Mouse (Mus musculus): ENCODE data around the gene Ccpg1os.

The Ccpg1os gene

DNA sequence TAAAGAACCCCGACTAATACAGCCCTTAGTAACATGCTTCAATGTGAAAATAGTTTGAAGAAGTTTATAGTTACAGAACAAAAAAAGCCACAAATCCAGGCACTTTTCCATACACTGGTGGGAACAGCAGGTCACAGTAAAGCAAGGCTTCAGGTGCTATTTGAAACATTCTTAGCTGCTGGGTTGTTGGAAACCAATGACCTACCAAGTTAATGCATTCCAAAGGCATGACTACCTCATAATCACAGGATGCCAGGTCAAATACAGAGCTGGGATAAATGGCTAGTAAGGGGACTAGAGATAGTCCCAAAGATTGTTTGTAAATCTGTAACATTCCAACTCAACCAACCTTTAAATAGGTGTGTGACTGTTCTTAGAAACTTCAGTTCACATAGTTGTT is 9.9 kb downstream of the Ccpg1os start:
- DNase-seq = no peak

- no peak for DNase-seq
These were observed 10.4 kb downstream of the Ccpg1os start for GRCm38 (mm10) chr9:72974734-72975133.

GRCm38 (mm10) chr9:72972984-72973383 is 12.2 kb downstream of the Ccpg1os start:
- no peak for DNase-seq

- DNase-seq = no peak
These were observed 12.7 kb downstream of the Ccpg1os start for GRCm38 (mm10) chr9:72972435-72972834.

- peak in 1 of 2 experiments; percentile 35 for DNase-seq
These were observed 15.3 kb downstream of the Ccpg1os start for GRCm38 (mm10) chr9:72969874-72970273.

DNA sequence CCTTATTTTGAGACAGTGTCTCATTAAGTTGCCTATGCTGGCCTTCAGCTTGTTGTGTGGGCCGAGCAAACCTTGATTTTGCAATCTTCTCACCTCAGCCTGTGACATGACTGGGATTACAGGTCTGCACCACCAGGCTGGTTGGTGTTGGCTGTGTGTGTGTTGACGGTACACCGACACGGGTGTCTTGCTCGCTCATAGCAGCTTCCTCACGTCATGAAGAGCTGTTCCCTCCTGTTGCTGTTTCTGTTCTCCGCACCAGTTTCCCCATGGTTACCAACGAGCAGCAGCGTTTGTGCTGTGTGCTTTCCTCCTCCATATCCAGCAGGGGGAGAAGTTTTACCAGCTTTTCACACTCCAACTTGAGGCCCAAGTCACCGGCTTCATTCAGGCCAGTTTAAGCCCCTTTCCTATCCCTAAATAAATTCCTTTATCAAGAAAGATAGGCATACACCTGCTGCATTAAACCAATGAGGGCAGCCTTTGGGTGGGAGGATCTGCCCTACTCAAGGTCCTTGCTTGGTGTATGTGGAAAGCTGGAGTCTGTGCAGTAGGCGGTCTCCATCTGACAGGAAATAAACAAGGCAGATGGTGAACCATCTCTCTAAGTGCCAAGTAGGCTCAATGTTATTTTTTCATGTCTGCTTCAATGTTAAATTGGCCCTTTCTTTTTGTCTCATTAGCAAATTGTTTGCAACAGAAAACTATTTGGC is 16.7 kb downstream of the Ccpg1os start:
- peak; percentile 48 to 51 for DNase-seq

DNA sequence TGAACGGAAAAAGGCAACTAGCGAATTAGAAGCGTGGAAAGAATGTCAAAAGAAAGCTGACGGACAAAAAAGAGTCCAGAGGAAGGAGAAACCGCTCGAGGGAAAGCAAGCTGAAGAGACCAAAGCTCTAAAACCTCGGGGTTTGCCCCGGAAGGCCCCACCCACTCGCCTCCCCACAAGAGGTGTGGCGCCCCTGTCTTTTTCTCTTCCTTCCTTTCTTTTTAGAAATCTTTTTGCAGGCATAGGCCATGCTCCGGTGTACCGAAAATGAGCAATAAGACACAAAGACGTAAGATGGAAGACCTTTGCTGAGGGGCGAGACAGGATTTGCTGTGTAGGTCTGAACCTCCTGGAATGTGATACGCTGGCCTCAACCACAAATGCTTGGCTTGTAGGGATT is 23.2 kb downstream of the Ccpg1os start:
- peak; percentile 75 to 77 for DNase-seq

- DNase-seq = peak; percentile 5 to 18
These were observed 23.8 kb downstream of the Ccpg1os start for GRCm38 (mm10) chr9:72961346-72961745.

- peak; percentile 73 to 84 for DNase-seq
These were observed 26.4 kb downstream of the Ccpg1os start, which contains the start of the genes Dyx1c1 and Gm44503 for GRCm38 (mm10) chr9:72958521-72959450. Gene Dyx1c1, plus strand, starts transcription at chr9:72958785. Gene Gm44503, plus strand, starts transcription at chr9:72958852.

DNA sequence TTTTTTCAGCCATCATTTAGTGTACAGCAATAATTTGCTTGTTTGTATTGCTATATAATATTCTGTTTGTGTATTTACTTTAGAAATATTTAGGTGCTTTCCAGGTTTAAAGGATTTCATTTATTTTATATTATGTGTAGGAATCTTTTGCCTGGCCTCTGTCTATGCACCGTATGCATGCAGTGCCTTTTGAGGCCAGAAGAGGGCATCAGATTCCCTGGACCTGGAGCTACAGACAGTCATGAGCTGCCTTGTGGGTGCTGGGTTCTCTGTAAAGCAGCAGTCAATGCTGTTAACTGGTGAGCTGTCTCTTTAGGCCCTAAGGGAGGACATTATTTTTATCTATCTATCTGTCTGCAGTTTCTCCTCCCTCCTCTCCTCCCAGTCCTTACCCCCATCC is 29.6 kb downstream of the Ccpg1os start:
- peak; percentile 54 to 59 for DNase-seq

DNA sequence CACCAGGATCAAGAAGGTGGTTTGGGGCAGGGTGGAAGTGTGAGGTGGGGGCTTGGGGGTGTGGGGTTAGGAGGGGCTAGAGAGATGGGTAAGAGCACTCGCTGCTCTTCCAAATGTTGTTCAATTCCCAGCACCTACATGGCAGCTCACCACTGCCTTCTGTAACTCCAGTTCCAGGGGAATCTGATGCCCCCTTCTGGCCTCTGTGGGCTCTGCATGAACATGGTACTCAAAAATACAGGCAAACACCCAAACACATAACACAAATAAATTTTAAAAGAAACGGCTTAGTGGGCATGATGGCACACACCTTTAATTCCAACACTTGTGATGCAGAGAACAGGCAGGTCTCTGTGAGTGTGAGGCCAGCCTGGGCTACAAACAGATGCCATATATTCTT is 30.4 kb downstream of the Ccpg1os start:
- DNase-seq = peak; percentile 24 to 38

DNA sequence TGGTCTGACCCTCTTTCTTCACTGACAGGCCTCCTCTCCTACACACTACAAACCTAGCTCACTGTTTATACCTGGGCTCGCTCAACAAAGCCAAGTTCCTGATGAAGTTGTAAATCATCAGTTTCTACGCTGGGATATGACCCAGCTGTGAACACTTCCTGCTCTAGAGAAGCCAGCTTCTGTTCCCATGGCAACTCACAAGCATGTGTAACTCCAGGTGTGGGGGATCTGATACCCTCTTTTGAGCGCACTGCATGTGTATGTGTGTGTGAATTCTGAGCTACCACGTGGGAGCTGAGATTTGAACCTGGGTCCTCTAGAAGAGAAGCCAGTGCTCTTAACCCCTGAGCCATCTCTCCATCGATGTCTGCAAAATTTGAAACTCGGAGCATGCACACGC is 35.6 kb downstream of the Ccpg1os start:
- DNase-seq = no peak

DNA sequence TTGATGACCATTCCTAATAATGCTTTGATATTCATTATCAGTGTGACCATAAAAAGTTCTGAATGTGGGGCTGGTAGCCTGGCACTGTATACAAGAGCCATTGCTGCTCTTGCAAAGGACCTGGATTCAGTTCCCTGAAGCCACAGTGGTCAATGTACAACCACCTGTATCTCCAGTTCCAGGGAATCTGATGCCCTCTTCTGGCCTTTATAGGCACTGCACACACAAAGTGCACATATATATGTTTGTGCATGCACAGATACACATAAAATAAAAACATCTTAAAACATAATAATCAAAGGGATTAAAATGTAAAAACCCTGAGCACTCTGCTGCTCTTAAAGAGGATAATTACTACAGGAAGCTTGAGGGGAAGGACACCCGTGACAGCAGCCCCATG is 38.2 kb downstream of the Ccpg1os start:
- DNase-seq = no peak

DNA sequence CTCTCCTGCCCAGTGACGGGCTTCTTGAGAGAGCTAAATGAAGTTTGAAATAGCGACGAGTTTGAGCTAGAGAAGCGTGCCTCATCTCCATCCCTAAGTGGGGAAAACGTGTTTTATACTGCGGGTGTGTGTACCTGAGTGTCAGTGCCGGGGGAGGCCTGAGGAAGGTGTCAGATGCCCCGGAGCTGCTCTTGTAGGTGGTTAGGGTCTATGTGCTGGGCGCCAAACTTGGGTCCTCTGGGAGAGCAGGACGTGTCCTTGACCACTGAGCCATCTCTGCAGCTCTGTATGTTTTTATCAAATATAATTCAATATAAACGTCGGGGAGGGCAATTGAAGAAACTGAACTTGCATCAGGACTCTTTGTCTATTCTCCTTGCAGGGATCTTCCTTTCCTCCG is 40.9 kb downstream of the Ccpg1os start:
- DNase-seq = no peak

- peak in 1 of 2 experiments; percentile 7 for DNase-seq
These were observed 41.8 kb downstream of the Ccpg1os start for GRCm38 (mm10) chr9:72943424-72943823.

DNA sequence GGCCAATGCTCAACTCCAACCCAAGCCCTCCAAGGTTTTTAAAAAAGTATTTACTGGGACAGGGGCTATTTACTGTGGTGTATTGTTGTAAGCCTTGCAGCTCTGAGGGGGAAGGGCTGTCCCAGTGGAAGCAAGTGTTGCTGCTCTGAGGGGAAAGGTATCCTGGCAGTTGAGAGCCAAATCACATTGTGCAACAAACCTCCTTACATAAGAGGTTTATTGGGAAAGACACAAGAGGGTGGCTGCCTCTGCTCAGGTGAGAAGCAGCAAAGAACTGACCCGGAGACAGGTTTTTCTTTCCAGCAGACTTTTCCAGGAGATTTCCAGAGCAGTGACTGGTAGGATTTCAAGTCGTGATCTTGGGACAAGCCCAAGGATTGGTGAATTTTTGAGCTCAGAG is 48.9 kb downstream of the Ccpg1os start:
- DNase-seq = no peak

GRCm38 (mm10) chr9:72935309-72935708 is 49.9 kb downstream of the Ccpg1os start:
- DNase-seq = no peak

- DNase-seq = no peak
These were observed 53.9 kb downstream of the Ccpg1os start for GRCm38 (mm10) chr9:72931166-72931790.

All from thymus, postnatal 36 days (tissue).